Mouse (Mus musculus) E14TG2a.4 (cell line): ENCODE measurements around the gene Ocm.

Source experiments
- CTCF ChIP-seq: conservative IDR thresholded peaks from 2 replicates; pipeline ENCODE4 v1.5.1; 2014; ENCODE audit warnings: low read length
- POU5F1 ChIP-seq: IDR thresholded peaks from 2 replicates; pipeline ENCODE4 v1.6.1; 2014; ENCODE audit warnings: low read length, borderline replicate concordance

GRCm38 (mm10) chr5:143976726-143977431, 49.6 kb downstream of the Ocm start:
- TF ChIP-seq CTCF (no peak), POU5F1 (no peak)
